Mouse (Mus musculus) neural tube, embryonic 14.5 days (tissue): ENCODE measurements around the gene Pck1. TPM values are rescaled to one million over a fixed set of nuclear protein-coding genes. Genes with fewer than 3 reads are reported as not detected.
A peak's percentile ranks its signal among the peaks of the same experiment; 100 is the strongest.

Experiments used
- ATAC-seq: fragments of 200-750 bp; cut with Nextera tagmentation; 2 replicates; pipeline ENCODE4 v1.8.0; 2017; ENCODE audit warnings: low read depth, mild to moderate bottlenecking, moderate TSS enrichment, moderate library complexity
- H3K27ac ChIP-seq: fragments of 300-500 bp; sonication (generic); 2 replicates; pipeline ENCODE4 v1.5.1; 2014; ENCODE audit warnings: low read depth, mild to moderate bottlenecking, control low read depth, low read length, moderate library complexity, mixed read lengths
- H3K27me3 ChIP-seq: fragments of 300-500 bp; sonication (generic); 2 replicates; pipeline ENCODE4 v1.6.1; 2014; ENCODE audit warnings: low read length; ENCODE audit not compliant: control insufficient read depth, insufficient read depth
- H3K36me3 ChIP-seq: fragments of 300-500 bp; sonication (generic); 2 replicates; pipeline ENCODE4 v1.6.1; 2014; ENCODE audit warnings: low read length, mixed read lengths; ENCODE audit not compliant: control insufficient read depth, insufficient read depth
- H3K4me1 ChIP-seq: fragments of 300-500 bp; sonication (generic); 2 replicates; pipeline ENCODE4 v1.6.1; 2014; ENCODE audit warnings: low read length; ENCODE audit not compliant: control insufficient read depth, insufficient read depth
- H3K4me2 ChIP-seq: fragments of 300-500 bp; sonication (generic); 2 replicates; pipeline ENCODE4 v1.6.1; 2014; ENCODE audit warnings: mild to moderate bottlenecking, low read depth, low read length, control low read depth
- H3K4me3 ChIP-seq: fragments of 300-500 bp; sonication (generic); 2 replicates; pipeline ENCODE4 v1.5.1; 2014; ENCODE audit warnings: low read depth, low read length, control low read depth, mixed read lengths
- H3K9ac ChIP-seq: fragments of 300-500 bp; sonication (generic); replicated peaks from 2 replicates; pipeline ENCODE4 v1.6.1; 2014; ENCODE audit warnings: low read depth, mild to moderate bottlenecking, control low read depth, low read length, mixed read lengths
- H3K9me3 ChIP-seq: fragments of 300-500 bp; sonication (generic); 2 replicates; pipeline ENCODE4 v1.6.1; 2016; ENCODE audit warnings: low read length; ENCODE audit not compliant: control insufficient read depth
- WGBS: fragments of 180-500 bp; shearing (Covaris S2); extraction: QIAGEN DNeasy Blood & Tissue Kit; methylation state at CpG from one replicate; pipeline ENCODE4 v1.1.7; 2014; 5-methylcytosine and 5-hydroxymethylcytosine counted together
- polyA plus RNA-seq: library from polyadenylated mRNA; unstranded; fragments of >200 nt; fragmentation: Nextera tagmentation; extraction: Ambion mirVana; gene quantifications from 2 replicates; pipeline ENCODE4 v1.2.1, GENCODE M21; 2014

Pck1 gene
- polyA plus RNA-seq, 1 experiment from 2014 or later = 0.07 TPM

DNA sequence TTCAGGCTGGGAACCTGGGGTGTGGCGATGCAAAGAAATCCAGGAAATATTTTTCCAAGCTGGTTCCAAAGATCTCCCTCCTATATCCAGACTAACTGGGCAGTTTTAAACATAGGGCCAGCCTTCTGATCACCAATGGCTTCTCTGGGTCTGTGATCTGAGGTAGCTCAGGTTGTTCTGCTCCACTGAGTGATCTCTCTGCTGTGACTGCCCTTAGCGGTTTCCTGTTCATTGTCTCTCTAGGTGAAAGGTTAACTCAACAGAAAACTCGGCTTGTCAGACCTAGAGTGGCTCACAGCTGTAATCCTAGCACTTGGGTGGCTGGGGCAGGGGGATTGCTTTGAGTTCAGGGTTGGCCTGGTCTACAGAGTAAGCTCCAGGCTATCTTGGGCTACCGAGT is 4.5 kb downstream of the Pck1 start:
- Histone ChIP-seq H3K4me1 (no peaks in the 10 kb centered on the region), H3K27ac (no peak overlapping the region), H3K4me2 (no peak overlapping the region), H3K9ac (no peak overlapping the region), H3K9me3 (no peaks in the 10 kb centered on the region), H3K4me3 (no peak overlapping the region), H3K27me3 (no peaks in the 10 kb centered on the region), H3K36me3 (no peaks in the 10 kb centered on the region)
- ATAC-seq = no peak
- 64% methylated on average over 4 of the region's 4 CpGs for WGBS

DNA sequence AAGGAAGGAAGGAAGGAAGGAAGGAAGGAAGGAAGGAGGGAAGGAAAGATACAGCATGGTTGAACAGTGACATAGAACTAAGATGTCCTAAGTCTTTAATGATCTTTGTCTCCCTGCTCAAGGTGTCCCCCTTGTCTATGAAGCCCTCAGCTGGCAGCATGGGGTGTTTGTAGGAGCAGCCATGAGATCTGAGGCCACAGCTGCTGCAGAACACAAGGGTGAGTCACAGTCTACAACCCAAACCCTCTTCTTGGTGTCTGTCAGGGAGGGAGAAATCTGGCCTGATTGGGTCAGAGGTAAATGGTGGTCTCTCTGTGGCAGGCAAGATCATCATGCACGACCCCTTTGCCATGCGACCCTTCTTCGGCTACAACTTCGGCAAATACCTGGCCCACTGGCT is 5.0 kb downstream of the Pck1 start:
- Histone ChIP-seq H3K27ac (no peak overlapping the region), H3K9ac (no peak overlapping the region), H3K36me3 (no peaks in the 10 kb centered on the region), H3K4me2 (no peak overlapping the region), H3K9me3 (no peaks in the 10 kb centered on the region), H3K27me3 (no peaks in the 10 kb centered on the region), H3K4me1 (no peaks in the 10 kb centered on the region), H3K4me3 (no peak overlapping the region)
- no peak for ATAC-seq
- 94% methylated on average over 4 of the region's 4 CpGs for WGBS

DNA sequence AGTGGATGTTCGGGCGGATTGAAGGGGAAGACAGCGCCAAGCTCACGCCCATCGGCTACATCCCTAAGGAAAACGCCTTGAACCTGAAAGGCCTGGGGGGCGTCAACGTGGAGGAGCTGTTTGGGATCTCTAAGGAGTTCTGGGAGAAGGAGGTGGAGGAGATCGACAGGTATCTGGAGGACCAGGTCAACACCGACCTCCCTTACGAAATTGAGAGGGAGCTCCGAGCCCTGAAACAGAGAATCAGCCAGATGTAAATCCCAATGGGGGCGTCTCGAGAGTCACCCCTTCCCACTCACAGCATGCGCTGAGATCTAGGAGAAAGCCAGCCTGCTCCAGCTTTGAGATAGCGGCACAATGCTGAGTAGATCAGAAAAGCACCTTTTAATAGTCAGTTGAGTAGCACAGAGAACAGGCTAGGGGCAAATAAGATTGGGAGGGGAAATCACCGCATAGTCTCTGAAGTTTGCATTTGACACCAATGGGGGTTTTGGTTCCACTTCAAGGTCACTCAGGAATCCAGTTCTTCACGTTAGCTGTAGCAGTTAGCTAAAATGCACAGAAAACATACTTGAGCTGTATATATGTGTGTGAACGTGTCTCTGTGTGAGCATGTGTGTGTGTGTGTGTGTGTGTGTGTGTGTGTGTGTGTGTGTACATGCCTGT is 5.7 kb downstream of the Pck1 start:
- no peak for ATAC-seq
- whole genome bisulfite sequencing = 90% methylated on average over 19 of the region's 19 CpGs
- H3K36me3 ChIP-seq = no peaks in the 10 kb centered on the region

DNA sequence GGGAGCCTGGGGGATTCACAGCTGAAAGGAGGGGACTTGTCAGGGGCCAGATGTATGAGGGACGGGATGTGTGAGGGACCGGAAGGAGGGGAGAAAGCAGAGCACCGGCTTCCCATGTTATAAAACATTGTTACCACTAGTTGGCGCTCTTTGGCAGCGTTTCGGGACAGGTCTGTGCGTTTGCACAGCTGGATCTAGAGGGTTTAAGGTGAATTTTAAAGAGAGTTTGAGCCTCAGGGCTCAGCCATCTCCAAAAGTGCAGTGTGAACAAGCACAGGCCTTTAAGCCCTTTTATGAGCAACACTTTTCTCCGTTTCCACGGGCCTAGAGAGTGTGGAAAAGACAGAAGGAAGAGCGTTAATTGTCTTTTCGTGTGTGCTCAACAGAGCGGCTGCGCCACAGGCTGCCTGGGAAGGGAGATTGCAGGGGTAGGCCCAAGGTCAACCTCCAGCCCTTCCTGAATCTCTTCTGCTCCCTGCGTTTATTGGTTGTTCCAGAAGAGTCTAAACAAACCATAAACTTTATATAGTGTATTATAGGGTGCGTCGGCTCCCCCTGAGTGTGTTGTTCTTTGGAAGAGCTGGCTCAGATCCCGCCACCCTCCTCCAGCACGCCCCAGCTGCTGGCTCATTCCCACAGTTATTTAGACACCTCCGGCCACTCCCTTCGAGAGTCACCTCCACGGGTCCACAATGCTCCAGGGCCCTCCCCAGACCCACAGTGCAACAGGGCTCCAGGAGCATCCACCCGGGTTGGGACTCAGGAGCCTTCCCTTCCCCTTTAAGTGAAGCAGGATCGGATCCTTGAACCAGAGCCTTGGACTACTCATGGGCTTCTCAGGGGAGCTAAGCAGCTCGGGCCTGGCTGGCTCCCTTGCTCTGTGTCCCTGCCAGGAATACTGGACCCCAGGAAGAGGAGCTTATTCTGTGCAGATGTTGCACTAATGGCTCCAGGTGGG is 6.8 kb downstream of the Pck1 start:
- no peak overlapping the region for H3K4me2 ChIP-seq
- H3K4me1 ChIP-seq = no peaks in the 10 kb centered on the region
- no peaks in the 10 kb centered on the region for H3K27me3 ChIP-seq
- H3K27ac ChIP-seq = no peak overlapping the region
- peak; percentile 88; the same call in 1 of the 2 replicates for ATAC-seq
- H3K36me3 ChIP-seq = no peaks in the 10 kb centered on the region
- 38% methylated on average over 24 of the region's 24 CpGs for WGBS
- no peaks in the 10 kb centered on the region for H3K9me3 ChIP-seq
- no peak overlapping the region for H3K9ac ChIP-seq
- no peak overlapping the region for H3K4me3 ChIP-seq

More for the DNA sequence above, 5.7 kb downstream of the Pck1 start:
- no peaks in the 10 kb centered on the region for H3K9me3 ChIP-seq
- H3K27ac ChIP-seq = no peak overlapping the region
- no peak overlapping the region for H3K9ac ChIP-seq
- H3K27me3 ChIP-seq = no peaks in the 10 kb centered on the region
- H3K4me3 ChIP-seq = no peak overlapping the region
- no peaks in the 10 kb centered on the region for H3K4me1 ChIP-seq
- H3K4me2 ChIP-seq = no peak overlapping the region

DNA sequence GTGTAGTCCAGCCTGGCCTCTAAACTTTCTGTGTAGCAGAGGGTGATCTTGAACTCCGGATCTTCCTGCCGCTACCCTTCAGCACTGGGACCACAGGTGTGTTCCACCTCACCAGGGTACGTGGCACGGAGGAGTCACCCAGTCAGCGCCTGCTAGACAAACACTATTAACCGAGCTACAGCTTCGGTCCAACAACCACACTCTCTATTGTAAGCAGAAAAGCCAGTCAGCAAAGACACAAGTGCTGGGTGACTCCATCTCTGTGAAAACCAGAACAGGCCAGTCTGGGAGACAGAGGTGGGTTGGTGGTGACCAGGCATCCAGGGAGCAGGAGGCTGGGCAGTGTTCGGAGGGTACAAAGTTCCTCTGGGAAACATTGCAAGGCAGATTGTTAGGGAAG is 10.5 kb downstream of the Pck1 start:
- H3K27me3 ChIP-seq = no peaks in the 10 kb centered on the region
- no peak overlapping the region for H3K9ac ChIP-seq
- ATAC-seq = no peak
- 86% methylated on average over 8 of the region's 8 CpGs for WGBS
- H3K36me3 ChIP-seq = no peaks in the 10 kb centered on the region
- H3K4me3 ChIP-seq = no peak overlapping the region
- no peak overlapping the region for H3K4me2 ChIP-seq
- H3K4me1 ChIP-seq = peaks cover 3% of the 10 kb centered on the region; the same call in 1 of the 2 replicates
- no peak overlapping the region for H3K27ac ChIP-seq
- H3K9me3 ChIP-seq = no peaks in the 10 kb centered on the region

DNA sequence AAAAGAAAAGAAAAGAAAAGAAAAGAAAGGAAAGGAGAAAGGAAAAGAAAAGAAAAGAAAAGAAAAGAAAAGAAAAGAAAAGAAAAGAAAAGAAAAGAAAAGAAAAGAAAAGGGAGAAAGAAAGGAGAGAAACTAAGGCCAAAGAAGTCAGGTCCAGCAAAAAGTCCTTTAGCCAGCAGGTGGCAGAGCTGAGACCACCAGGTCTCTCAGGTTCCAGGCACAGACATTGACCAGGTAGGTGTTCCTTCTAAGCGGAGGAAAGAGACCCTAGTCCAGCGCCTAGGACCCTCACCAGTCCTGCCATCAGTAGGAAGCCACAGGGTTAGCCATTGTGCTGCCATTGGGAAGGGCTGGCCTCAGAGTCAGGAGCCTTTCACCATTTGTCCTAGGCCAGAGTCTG is 11.5 kb downstream of the Pck1 start:
- H3K9ac ChIP-seq = no peak overlapping the region
- H3K4me3 ChIP-seq = no peak overlapping the region
- no peaks in the 10 kb centered on the region for H3K27me3 ChIP-seq
- WGBS = 52% methylated on average over 2 of the region's 2 CpGs
- H3K9me3 ChIP-seq = no peaks in the 10 kb centered on the region
- H3K4me1 ChIP-seq = peaks cover 8% of the 10 kb centered on the region; the same call in 1 of the 2 replicates
- ATAC-seq = no peak
- no peak overlapping the region for H3K4me2 ChIP-seq
- no peaks in the 10 kb centered on the region for H3K36me3 ChIP-seq
- no peak overlapping the region for H3K27ac ChIP-seq

DNA sequence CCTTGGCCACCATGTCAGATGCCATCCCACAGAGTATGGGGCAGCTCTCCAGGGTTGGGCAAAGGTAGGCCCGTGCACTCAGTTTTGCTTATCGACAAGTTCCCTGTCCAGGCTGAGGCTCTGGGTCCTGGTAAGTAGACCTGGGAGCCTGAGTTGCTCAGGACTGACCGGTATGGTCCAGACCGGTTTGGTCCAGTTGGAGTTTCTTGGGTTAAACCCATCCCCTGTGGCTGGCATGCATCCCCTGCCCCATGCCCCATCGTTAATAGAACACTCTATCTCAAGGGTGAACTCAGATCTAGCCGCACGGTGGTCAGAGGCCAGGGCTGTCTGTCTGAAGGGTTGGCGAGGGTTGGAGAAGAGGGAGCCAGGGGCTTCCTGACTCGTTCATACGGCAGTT is 12.1 kb downstream of the Pck1 start:
- H3K4me1 ChIP-seq = peaks cover 8% of the 10 kb centered on the region; the same call in 1 of the 2 replicates
- H3K4me3 ChIP-seq = no peak overlapping the region
- 76% methylated on average over 10 of the region's 10 CpGs for WGBS
- no peaks in the 10 kb centered on the region for H3K27me3 ChIP-seq
- no peaks in the 10 kb centered on the region for H3K9me3 ChIP-seq
- no peak overlapping the region for H3K4me2 ChIP-seq
- no peak for ATAC-seq
- no peak overlapping the region for H3K9ac ChIP-seq
- H3K27ac ChIP-seq = no peak overlapping the region
- H3K36me3 ChIP-seq = no peaks in the 10 kb centered on the region

DNA sequence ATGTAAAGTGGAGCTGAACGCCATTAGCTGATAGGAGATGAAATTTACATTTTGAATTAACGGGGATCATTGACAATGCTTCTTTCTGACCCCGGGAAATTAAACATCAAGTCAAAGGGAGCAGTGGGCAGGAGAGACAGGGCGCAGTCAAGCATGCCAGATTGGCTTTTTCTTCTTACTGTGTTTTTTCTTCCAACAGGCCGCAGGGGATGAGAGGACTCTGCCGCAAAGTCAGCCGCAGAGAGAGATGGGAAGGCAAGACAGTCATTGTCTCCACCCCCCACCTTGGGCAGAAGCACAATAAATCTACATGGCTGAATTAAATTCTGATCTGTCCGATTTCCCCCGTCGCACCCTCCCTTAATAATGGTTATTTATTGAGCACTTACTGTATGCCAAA is 12.5 kb downstream of the Pck1 start:
- no peaks in the 10 kb centered on the region for H3K9me3 ChIP-seq
- no peak overlapping the region for H3K4me3 ChIP-seq
- ATAC-seq = no peak
- H3K27me3 ChIP-seq = no peaks in the 10 kb centered on the region
- H3K27ac ChIP-seq = no peak overlapping the region
- no peak overlapping the region for H3K9ac ChIP-seq
- H3K36me3 ChIP-seq = no peaks in the 10 kb centered on the region
- WGBS = 40% methylated on average over 10 of the region's 10 CpGs
- no peak overlapping the region for H3K4me2 ChIP-seq
- peaks cover 8% of the 10 kb centered on the region; the same call in 1 of the 2 replicates for H3K4me1 ChIP-seq

DNA sequence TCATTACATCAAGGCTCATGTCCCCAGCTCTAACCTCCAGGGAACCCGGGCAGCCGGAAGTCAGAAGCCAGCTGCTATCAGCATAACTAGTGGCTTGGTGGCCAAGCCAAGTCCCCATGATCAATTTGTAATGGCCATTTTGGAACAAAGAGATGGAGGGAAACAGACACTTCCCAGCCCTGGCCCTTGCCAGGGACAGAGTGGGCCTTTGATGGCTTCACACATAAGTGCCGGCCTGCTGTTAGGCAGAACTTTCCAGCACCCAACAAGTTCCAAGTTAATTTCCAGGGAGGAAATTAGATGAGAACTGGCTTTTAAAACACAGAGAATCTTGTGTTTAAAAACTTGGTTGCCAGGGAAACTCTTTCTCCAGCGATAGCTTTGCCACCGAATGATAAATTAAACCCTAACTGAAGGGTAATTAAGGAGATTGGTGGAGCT is 15.6 kb downstream of the Pck1 start:
- WGBS = 18% methylated on average over 5 of the region's 5 CpGs
- H3K9ac ChIP-seq = no peak overlapping the region
- no peak overlapping the region for H3K4me2 ChIP-seq
- H3K36me3 ChIP-seq = no peaks in the 10 kb centered on the region
- peak overlapping the region; percentile 28; the same call in 1 of the 2 replicates for H3K27ac ChIP-seq
- no peak for ATAC-seq
- H3K4me1 ChIP-seq = peaks cover 30% of the 10 kb centered on the region
- H3K27me3 ChIP-seq = no peaks in the 10 kb centered on the region
- no peak overlapping the region for H3K4me3 ChIP-seq
- no peaks in the 10 kb centered on the region for H3K9me3 ChIP-seq
